Comparison of ENCODE assay signal across 18 mouse cellular contexts in the genomic region with DNA sequence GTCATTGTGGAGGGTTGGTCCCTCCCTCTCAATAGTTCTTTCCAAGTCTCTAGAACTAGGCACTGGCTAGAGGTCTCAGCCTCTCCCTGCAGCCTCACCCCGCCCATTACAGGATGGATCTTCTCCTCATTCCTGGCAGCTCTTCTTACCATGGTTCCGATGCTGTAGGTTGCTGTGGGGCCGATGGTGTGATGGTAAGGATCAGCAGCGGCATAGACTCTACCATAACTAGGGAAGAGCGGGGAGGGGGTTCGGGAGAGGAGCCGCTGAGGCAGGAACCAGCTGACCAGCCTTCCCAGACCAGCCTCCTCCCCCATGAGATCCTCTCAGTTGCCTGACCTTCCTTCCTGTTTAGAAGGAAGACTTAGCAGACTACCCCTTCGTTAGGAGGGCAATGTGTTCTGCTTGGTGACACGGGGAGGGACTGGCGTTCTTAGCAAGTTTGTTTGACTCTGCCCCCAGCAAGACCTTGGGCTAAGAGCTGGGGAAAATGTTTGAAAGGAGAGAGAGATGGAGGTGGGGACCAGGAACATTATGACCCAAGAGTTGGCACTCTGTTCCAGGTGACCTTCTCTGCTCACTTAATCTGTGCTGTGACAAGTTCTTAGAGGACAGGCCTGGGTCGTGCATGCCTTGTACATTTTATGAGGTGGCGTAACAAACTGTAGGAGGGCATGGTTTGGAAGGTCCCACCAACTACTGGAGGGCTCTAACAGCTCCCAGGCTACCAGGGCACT. TPM values are rescaled to one million over a fixed set of nuclear protein-coding genes. Genes with fewer than 3 reads are reported as not detected.
DNase-seq lines count a peak whose midpoint lies in the region; ATAC-seq and TF ChIP-seq lines count a peak whose summit lies in the region.
"Had no signal": no experiment of that assay in that cellular context is flagged by ENCODE, and none has a peak within 500 bp of the region (broad histone marks: within the 10 kb centered on the region; RNA-seq: fewer than 3 reads in every experiment).

No protein-coding gene starts in this region.

- DNase-seq in hindbrain, embryonic 10.5 days (ENCODE audit: low spot score): no peak
- DNase-seq in hindbrain, embryonic 14.5 days (ENCODE audit: low spot score): no peak
- peak; percentile 25 for DNase-seq in liver, adult 2 months (ENCODE audit: extremely low read depth, low read depth, low spot score)
- no peak for DNase-seq in liver
- no peak for DNase-seq in cerebellum, adult 18-20 months
- DNase-seq: adrenal gland, adult 8-10 months; cerebellum, postnatal 10 days; kidney, adult 8-10 months; kidney, postnatal 36 days; layer of hippocampus, adult 9-11 months; spleen, adult 18-20 months; thymus, postnatal 25 days had no signal

- H3K36me3 ChIP-seq in hindbrain, embryonic 10.5 days: no peaks in the 10 kb centered on the region
- H3K36me3 ChIP-seq in hindbrain, embryonic 14.5 days (replicated peaks; ENCODE audit: control insufficient read depth, insufficient read depth): no peaks in the 10 kb centered on the region; the same call in 1 of the 2 replicates
- H3K36me3 ChIP-seq in liver, adult 2 months (ENCODE audit: control insufficient read depth, insufficient read depth, low read length): no peaks in the 10 kb centered on the region
- no peaks in the 10 kb centered on the region for H3K36me3 ChIP-seq in midbrain, embryonic 16.5 days (ENCODE audit: control insufficient read depth, insufficient read depth, low read length)
- H3K36me3 ChIP-seq in midbrain, embryonic 13.5 days: no peaks in the 10 kb centered on the region
- H3K36me3 ChIP-seq: embryonic facial prominence, embryonic 13.5 days; heart, embryonic 13.5 days; limb, embryonic 12.5 days had no signal

- H3K4me3 ChIP-seq in hindbrain, embryonic 10.5 days: no peak overlapping the region
- no peak overlapping the region for H3K4me3 ChIP-seq in hindbrain, embryonic 14.5 days (replicated peaks; ENCODE audit: low read length)
- peak overlapping the region; percentile 39 for H3K4me3 ChIP-seq in liver, adult 2 months (ENCODE audit: insufficient read depth, low read depth, low read length)
- no peak overlapping the region for H3K4me3 ChIP-seq in midbrain, embryonic 16.5 days (ENCODE audit: low read depth, low read length)
- no peak overlapping the region for H3K4me3 ChIP-seq in midbrain, embryonic 13.5 days (replicated peaks)
- H3K4me3 ChIP-seq: embryonic facial prominence, embryonic 13.5 days; heart, embryonic 13.5 days; limb, embryonic 12.5 days had no signal

- H3K9me3 ChIP-seq in hindbrain, embryonic 10.5 days: no peaks in the 10 kb centered on the region
- H3K9me3 ChIP-seq in hindbrain, embryonic 14.5 days (ENCODE audit: control insufficient read depth, low read length): no peaks in the 10 kb centered on the region
- H3K9me3 ChIP-seq in midbrain, embryonic 16.5 days (replicated peaks; ENCODE audit: control insufficient read depth, low read length, poor library complexity, severe bottlenecking): no peaks in the 10 kb centered on the region
- no peaks in the 10 kb centered on the region for H3K9me3 ChIP-seq in midbrain, embryonic 13.5 days
- H3K9me3 ChIP-seq: embryonic facial prominence, embryonic 13.5 days; heart, embryonic 13.5 days; limb, embryonic 12.5 days had no signal

- 81% methylated on average over 12 of the region's 12 CpGs for WGBS in hindbrain, embryonic 10.5 days
- WGBS in hindbrain, embryonic 14.5 days: 84% methylated on average over 12 of the region's 12 CpGs
- 62% methylated on average over 12 of the region's 12 CpGs for WGBS in liver, adult 2 months
- 90% methylated on average over 12 of the region's 12 CpGs for WGBS in midbrain, embryonic 16.5 days
- 90% methylated on average over 12 of the region's 12 CpGs for WGBS in midbrain, embryonic 13.5 days

- H3K9ac ChIP-seq in hindbrain, embryonic 14.5 days: no peak overlapping the region
- peak overlapping the region; percentile 15; the same call in 1 of the 2 replicates for H3K9ac ChIP-seq in liver, adult 2 months (ENCODE audit: low read depth, low read length)
- no peak overlapping the region for H3K9ac ChIP-seq in midbrain, embryonic 16.5 days (ENCODE audit: low read depth, low read length)
- no peak overlapping the region for H3K9ac ChIP-seq in midbrain, embryonic 13.5 days (replicated peaks)
- H3K9ac ChIP-seq: embryonic facial prominence, embryonic 13.5 days; heart, embryonic 13.5 days; limb, embryonic 12.5 days had no signal

- peaks cover 18% of the 10 kb centered on the region for H3K27me3 ChIP-seq in hindbrain, embryonic 10.5 days (ENCODE audit: insufficient read depth, poor library complexity, severe bottlenecking)
- no peaks in the 10 kb centered on the region for H3K27me3 ChIP-seq in hindbrain, embryonic 14.5 days (ENCODE audit: control insufficient read depth, insufficient read depth, low read length)
- H3K27me3 ChIP-seq in liver, adult 2 months (ENCODE audit: control insufficient read depth, insufficient read depth, low read length): no peaks in the 10 kb centered on the region
- H3K27me3 ChIP-seq in midbrain, embryonic 16.5 days (ENCODE audit: control insufficient read depth, insufficient read depth, low read depth, low read length): no peaks in the 10 kb centered on the region
- H3K27me3 ChIP-seq in midbrain, embryonic 13.5 days: peaks cover 7% of the 10 kb centered on the region; the same call in 1 of the 2 replicates

- peak overlapping the region; percentile 13 for H3K27ac ChIP-seq in hindbrain, embryonic 10.5 days
- no peak overlapping the region for H3K27ac ChIP-seq in hindbrain, embryonic 14.5 days
- H3K27ac ChIP-seq in liver, adult 2 months (replicated peaks; ENCODE audit: insufficient read depth, low read depth, low read length): peak overlapping the region; percentile 58
- 0 out of 2 replicates have a peak overlapping the region, but pooled peaks have one; percentile 11 for H3K27ac ChIP-seq in midbrain, embryonic 16.5 days (ENCODE audit: low read length)
- H3K27ac ChIP-seq in midbrain, embryonic 13.5 days: no peak overlapping the region
- H3K27ac ChIP-seq: embryonic facial prominence, embryonic 13.5 days; heart, embryonic 13.5 days; limb, embryonic 12.5 days had no signal

- no peak overlapping the region for H3K4me2 ChIP-seq in hindbrain, embryonic 14.5 days (replicated peaks)
- H3K4me2 ChIP-seq in midbrain, embryonic 16.5 days (ENCODE audit: low read length): no peak overlapping the region
- H3K4me2 ChIP-seq in midbrain, embryonic 13.5 days (replicated peaks): no peak overlapping the region
- H3K4me2 ChIP-seq: embryonic facial prominence, embryonic 13.5 days; heart, embryonic 13.5 days; limb, embryonic 12.5 days had no signal

- ATAC-seq in hindbrain, embryonic 14.5 days (ENCODE audit: low FRiP score): no peak
- ATAC-seq in midbrain, embryonic 16.5 days: no peak
- ATAC-seq in midbrain, embryonic 13.5 days: no peak
- ATAC-seq: forebrain, embryonic 16.5 days had no signal

- H3K79me2 ChIP-seq in liver, adult 2 months (ENCODE audit: control insufficient read depth, insufficient read depth, low read length): no peaks in the 10 kb centered on the region

- TF ChIP-seq CTCF in liver, adult 2 months (IDR thresholded peaks at IDR 0.05; ENCODE audit: low read depth, low read length): no peak

- TF ChIP-seq POLR2A in liver, adult 2 months (IDR thresholded peaks at IDR 0.05; ENCODE audit: extremely low read depth, insufficient read depth, low read length): no peak

- H3K4me1 ChIP-seq in hindbrain, embryonic 10.5 days (replicated peaks): peaks cover 62% of the 10 kb centered on the region
- H3K4me1 ChIP-seq in hindbrain, embryonic 14.5 days (replicated peaks; ENCODE audit: control insufficient read depth, insufficient read depth, low read length): peaks cover 18% of the 10 kb centered on the region
- no peaks in the 10 kb centered on the region for H3K4me1 ChIP-seq in liver, adult 2 months (ENCODE audit: control insufficient read depth, insufficient read depth, low read length)
- peaks cover 18% of the 10 kb centered on the region for H3K4me1 ChIP-seq in midbrain, embryonic 16.5 days (ENCODE audit: control insufficient read depth, insufficient read depth, low read length)
- peaks cover 43% of the 10 kb centered on the region for H3K4me1 ChIP-seq in midbrain, embryonic 13.5 days (replicated peaks)

RNA-seq across cellular contexts. Expression of gene Engase, which starts 17.5 kb away (rescaled TPM):
- 8.7 and 8.9 TPM in 2 replicates for polyA plus RNA-seq in hindbrain, embryonic 10.5 days (2016; fragmentation: Nextera tagmentation; extraction: Ambion mirVana)
- 5.0 and 7.4 TPM in 2 replicates for polyA plus RNA-seq in hindbrain, embryonic 14.5 days (2014; fragmentation: Nextera tagmentation; extraction: Ambion mirVana)
- 3.0 and 3.6 TPM in 2 replicates for total RNA-seq in liver, adult 2 months (2014; rRNA removed)
- polyA plus RNA-seq in liver, adult 2 months (2012; rRNA removed): 8.1 and 8.3 TPM in 2 replicates
- 5.5 and 5.9 TPM in 2 replicates for polyA plus RNA-seq in midbrain, embryonic 16.5 days (2015; fragmentation: Nextera tagmentation; extraction: Ambion mirVana)
- 6.3 and 6.4 TPM in 2 replicates for polyA plus RNA-seq in midbrain, embryonic 13.5 days (2015; fragmentation: Nextera tagmentation; extraction: Ambion mirVana)

Comparison
In these comparisons a context has a peak if more than half of its experiments do, and no peak if none do; other contexts are left out.
1. H3K27ac ChIP-seq: peak in hindbrain, embryonic 10.5 days (single experiment), liver, adult 2 months (single experiment) and midbrain, embryonic 16.5 days (single experiment); none in hindbrain, embryonic 14.5 days (single experiment) and midbrain, embryonic 13.5 days (single experiment).